Mouse (Mus musculus) lung, postnatal 0 days (tissue): ENCODE results near the gene F930015N05Rik.

Experiments
- CTCF ChIP-seq: IDR thresholded peaks from 2 replicates; pipeline ENCODE4 v1.5.1; 2016; ENCODE audit warnings: antibody characterized with exemption, mild to moderate bottlenecking
- EP300 ChIP-seq: IDR thresholded peaks from 2 replicates; pipeline ENCODE4 v1.6.1; 2016; ENCODE audit warnings: antibody characterized with exemption, mild to moderate bottlenecking, control low read depth

DNA sequence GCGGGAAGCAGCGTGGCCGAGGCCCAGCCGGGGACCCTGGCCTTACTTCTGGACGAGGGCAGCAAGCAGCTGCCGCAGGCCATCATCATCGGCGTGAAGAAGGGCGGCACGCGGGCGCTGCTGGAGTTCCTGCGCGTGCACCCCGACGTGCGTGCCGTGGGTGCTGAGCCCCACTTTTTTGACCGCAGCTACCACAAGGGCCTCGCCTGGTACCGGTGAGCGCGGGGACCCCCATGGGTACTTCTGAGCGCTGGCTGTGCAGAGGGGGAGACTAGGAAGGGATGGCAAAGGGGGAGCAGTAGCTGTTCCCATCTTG is at the start of gene F930015N05Rik:
- no peak for TF ChIP-seq CTCF
- no peak for TF ChIP-seq EP300
